Mouse (Mus musculus) embryo, embryonic 9.5 days (tissue): ENCODE data around the gene Gm20489.
A peak's percentile ranks its signal among the peaks of the same experiment; 100 is the strongest.

Experiments used
- DNase-seq: peaks from one replicate; pipeline ENCODE4 v3.0.0-alpha.2; 2017; ENCODE audit errors: extremely low spot score

The Gm20489 gene

DNA sequence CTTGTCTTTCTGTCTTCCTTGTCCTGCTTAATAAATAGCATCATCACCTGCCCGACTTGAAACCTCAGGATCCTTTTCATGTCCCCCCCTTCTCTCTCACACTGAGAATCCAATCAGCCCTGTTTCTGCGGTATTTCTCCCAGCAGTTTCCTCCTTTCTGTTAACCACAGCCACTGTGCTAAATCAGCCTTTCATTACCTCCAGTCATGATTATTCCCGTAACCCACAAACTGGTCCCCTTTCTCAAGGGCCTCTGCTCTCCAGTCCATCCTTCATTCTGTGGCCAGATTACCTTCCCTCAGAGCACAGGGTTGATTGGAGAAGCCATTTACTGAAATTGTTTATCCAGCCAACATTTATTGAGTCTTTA, at the start of gene Gm20489:
Gene Gm20489, minus strand, starts transcription at position 269 of the 370 bp plus-strand sequence.
- no peak for DNase-seq

GRCm38 (mm10) chrX:101313625-101314359, 45.0 kb upstream of the Gm20489 start:
- DNase-seq = no peak

DNA sequence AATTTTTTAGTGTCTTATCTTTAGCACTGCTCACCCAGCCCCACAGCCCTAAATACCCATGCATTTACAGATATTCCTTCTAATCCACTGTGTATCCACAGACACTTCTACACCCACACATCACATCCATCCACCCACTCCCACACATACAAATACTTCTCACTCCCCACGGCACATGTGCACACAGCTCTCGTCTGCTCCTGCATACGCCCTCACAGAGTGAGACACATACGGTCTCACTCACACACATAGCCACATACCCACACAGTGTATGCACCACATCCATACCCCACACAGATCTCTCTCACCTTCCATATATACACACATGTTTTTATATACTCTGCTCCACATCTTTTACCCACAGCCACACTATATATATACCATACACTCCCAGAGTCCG, 40.5 kb upstream of the Gm20489 start:
- DNase-seq = no peak

DNA sequence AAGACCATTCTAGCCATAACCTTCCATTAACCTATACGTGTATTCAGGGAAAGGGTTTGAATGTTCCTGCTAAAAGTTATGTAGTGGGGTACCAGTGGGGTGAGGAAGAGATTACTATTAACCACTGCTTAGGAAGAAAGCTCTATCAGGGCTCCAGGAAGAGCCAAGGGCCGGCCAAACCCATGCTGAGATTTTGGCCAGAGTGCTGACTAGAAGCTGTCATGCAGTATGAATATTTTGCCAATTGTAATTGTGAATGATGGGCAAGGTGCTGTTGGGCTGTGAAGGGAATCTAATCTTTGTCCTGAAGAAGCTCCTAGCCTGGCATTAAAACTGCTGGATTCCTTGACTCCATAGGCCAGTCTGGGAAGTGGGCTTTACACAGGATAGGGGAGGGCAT, 35.8 kb upstream of the Gm20489 start:
- DNase-seq = no peak

- no peak for DNase-seq
These were observed 32.8 kb upstream of the Gm20489 start for GRCm38 (mm10) chrX:101301654-101302053.

DNA sequence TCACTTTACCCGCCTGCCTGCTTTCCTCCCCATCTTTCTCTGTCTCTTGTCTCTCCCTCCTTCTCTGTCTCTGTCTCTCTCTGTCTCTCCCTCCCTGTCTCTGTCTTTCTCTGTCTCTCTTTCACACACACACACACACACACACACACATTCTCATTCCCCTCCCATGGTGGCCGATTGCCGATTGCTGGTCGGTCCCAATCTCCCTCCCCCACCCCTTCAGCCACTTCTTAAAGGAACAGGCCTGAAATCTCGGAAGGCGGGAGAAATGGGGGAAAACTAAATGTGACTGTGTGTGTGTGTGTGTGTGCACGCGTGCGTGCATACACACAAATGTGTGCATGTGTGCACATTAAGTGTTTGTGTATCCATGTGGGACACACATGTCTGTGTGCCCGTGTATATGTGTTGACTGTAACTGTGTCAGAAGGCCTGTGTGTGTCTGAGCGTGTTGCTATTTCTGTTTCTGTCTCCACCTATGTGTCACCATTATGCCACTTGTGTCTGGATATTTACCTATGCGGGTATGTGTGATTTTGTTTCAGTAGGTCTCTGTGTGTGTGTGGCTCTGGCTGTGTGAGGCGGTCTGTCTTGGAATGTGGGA, 31.7 kb upstream of the Gm20489 start:
- peak; percentile 45 for DNase-seq

- DNase-seq = peak; percentile 34
These were observed 30.9 kb upstream of the Gm20489 start for GRCm38 (mm10) chrX:101299473-101300426.

DNA sequence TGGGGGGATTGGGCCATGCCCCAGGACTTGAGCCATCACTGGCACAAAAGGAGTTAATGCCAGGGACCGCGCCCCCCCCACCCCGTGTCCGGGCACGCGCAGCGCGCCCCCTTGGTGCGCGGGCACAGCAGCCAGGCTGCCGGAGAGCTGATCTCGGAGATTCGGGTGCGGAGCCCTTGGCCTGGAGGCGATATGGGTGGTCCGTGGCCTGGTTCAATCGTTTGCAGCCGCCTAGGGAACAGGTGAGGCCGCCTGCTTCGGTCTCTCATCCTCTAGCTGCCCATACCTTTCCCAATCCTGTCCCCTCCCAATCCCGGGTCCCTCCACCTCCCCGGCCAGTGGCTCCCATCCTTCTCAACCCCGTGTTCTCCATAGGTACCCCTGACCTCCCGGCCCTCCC, 30.2 kb upstream of the Gm20489 start, which contains the start of gene Nlgn3:
Gene Nlgn3, plus strand, starts transcription at position 114 of the 400 bp plus-strand sequence.
- DNase-seq = no peak

DNA sequence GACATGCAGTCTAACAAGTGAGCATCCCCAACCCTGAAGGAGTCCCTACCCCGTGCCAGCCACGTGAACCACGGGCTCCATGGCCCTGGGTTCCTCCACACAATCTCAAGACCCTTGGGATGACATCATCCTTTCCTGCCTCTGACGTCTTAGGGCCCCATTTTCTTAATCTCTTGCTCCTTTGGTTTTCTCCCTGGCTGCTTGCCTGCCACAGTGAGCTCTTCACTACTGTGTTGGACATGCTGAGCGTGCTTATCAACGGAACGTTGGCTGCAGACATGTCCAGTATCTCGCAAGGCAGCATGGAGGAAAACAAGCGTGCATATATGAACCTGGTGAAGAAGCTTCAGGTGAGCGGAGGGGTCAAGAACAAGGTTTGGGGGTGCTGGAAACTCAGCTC, 21.3 kb upstream of the Gm20489 start:
- no peak for DNase-seq

DNA sequence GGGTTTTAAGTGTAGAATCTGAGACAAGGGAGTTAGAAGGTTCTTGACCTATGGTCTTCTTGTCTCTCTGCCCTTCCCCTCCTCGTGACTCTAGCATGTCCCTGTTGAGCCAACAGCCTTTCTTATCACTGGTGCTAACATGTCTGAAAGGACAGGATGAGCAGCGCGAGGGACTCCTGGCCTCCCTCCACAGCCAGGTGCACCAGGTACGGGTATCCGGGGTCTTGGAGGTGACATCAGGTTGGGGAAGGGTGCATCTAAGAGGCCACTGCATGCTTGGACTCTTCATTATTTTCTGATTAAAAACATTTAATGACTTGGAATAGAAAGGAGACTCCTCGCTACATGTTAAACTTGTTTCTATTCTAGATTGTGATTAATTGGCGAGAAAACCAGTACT, 20.2 kb upstream of the Gm20489 start:
- DNase-seq = no peak

DNA sequence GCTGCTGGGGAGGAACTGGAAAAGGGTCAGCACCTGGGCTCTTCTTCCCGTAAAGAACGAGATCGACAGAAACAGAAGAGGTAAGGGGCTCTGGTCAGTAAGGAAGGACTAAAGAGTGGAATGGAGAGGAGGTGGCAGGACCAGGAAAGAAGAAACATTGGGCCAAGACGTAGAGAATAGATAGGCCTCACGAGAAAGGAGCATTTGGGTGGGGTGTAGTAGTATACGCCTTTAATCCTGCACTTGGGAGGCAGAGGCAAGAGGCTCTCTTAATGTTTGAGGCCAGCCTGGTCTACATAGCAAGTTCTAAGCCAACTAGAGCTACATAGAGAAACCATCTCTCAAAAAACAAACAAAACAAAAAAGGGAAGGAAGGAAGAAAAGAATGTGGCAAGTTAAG, 19.6 kb upstream of the Gm20489 start:
- no peak for DNase-seq

DNA sequence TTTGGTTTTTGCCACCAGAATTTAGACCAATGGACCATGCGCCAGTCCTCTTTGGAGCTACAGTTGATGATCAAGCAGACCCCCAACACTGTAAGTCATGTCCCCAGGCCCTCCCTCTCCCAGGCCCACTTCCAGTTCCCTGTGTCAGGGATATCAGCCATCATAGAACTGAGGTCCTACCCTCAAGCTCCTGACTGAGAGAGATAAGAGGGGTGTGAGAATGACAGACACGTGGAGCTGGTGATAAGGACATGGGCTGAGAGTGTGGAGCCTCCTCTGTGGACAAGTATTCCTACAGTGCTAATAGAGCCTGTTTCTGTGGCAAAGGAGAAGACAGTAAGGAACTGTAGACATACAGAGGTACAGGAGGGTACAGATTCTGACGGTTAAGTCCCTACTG, 18.7 kb upstream of the Gm20489 start:
- no peak for DNase-seq

GRCm38 (mm10) chrX:101285953-101286670, 17.3 kb upstream of the Gm20489 start:
- no peak for DNase-seq

GRCm38 (mm10) chrX:101285534-101285933, 16.7 kb upstream of the Gm20489 start:
- no peak for DNase-seq

DNA sequence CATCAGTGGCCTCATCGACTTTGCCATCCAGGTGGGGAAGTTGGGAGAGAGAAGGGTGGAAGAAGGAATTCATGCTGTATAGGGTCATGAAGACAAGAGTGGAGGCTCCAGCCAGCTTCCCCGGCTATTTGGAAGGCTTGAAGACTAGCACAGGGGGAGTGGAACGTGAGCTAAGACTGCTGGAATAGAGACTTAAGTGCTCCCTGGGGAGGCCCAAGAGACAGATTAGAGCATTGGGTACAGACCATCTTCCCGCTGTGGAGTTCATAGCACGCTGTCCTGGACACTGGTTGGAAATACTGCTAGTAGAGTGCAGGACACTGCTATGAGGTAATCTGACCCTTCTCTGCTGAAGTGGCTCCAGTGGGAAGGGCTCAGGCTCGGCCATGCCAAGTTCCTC, 14.0 kb upstream of the Gm20489 start:
- no peak for DNase-seq

DNA sequence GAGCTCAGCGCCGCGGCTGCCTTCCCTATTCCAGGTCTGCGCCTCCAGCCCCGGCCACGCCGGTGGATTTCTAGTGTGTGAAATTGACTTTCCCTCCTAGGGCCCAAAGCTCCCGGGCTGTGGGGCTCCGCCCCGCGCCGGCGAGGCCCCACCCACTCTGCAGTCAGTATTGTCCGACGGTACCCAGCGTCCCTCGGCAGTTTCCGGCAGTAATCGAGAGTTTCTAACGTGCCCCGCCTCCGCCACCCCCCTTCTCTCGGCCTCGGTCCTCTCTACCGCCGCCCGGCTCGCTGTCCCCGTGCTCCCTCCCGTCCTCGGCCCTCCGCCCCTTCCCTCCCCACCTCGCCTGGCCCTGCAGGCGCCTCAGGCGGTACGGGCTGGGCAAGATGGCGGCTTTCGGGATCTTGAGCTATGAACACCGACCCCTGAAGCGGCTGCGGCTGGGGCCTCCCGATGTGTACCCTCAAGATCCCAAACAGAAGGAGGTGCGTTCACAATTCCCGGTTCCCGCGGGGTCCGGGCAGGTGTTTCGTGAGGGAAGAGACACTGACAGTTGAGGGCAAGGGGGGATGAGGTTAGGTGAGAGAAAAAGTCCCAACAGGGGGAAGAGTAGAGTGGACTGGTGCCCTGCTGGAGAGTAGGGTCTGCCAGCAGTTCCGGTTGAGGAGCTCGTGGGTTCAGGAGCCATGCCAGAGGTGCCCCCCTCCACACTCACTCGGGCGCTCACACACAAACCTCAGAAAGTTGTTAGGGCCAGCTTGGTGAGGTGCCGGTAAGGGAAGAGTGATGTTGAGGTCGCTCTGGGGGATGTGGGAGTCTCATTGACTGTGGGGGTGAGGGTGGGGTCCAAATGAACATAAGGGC, 5.3 kb upstream of the Gm20489 start, which contains the start of gene Med12:
Gene Med12, plus strand, starts transcription at position 156 of the 864 bp plus-strand sequence.
- peak; percentile 87 for DNase-seq

DNA sequence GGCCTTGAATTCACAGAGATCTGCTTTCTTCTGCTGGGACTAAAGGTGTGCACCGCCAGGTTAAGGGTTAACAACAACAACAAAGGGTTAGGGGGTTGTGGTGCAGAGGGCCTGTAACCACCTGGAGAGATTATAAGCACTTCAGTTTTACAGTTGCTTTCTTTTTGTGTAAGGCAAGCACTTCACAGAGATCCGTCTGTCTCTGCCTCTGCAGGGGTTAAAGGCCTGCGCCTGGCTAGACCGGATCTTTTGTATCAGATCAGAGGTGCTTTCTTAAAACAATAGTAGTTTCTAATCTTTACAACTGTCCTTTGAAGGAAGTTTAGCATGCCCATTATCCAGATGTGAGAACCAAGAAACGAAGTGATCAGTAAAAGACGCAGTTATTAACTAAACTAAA, 4.6 kb upstream of the Gm20489 start:
- no peak for DNase-seq

DNA sequence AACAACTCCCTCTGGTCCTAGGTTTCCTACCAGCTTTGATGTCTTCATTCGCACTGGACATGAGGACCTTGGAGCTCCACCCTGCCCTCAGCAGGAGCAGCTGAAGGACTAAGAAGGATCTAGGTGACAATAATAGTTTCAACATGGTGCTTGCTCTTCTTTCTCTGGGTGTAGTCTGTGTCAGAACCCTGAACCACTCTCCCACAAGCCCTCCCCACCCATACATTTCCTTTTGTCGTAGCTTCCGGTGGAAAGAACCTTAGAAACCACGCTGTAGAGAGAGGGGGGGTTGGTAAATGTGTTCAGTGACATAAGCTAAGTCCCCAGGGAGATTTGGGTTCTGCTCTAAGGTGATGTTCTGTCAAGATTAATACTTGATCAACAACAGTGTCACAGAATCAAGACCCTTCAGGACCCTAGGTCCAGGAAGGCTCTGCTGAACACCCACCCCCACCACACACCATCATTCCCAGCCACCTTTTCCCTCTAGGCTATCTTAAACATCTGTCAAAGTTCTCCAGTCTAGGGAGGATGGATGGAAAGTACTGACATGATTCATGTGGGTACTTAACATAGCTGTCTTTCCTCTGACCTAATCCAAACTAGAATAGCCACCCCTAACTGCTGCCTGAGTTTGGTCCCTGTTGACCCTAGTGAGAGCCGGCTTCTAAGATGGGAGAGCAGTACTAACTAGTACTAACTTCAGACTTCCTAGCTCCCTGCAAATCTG, 633 bp downstream of the Gm20489 start, which contains the start of gene Il2rg:
Gene Il2rg, minus strand, starts transcription at position 231 of the 730 bp plus-strand sequence.
- DNase-seq = no peak

- no peak for DNase-seq
These were observed 2.2 kb downstream of the Gm20489 start for GRCm38 (mm10) chrX:101266631-101267030.

GRCm38 (mm10) chrX:101263892-101264291, 4.9 kb downstream of the Gm20489 start, which contains the start of gene Gm614:
Gene Gm614 (minus strand): TSS chrX:101263992.
- no peak for DNase-seq
